ENCODE assay signal across 11 mouse cellular contexts in genomic region chrX:7753627-7754026, GRCm38 (mm10). TPM values are rescaled to one million over a fixed set of nuclear protein-coding genes. Genes with fewer than 3 reads are reported as not detected.
DNase-seq lines count a peak whose midpoint lies in the region; ATAC-seq and TF ChIP-seq lines count a peak whose summit lies in the region.
"Not testable (repeated sequence)": the region's sequence is repeated elsewhere in the genome, so short reads cannot be mapped to it uniquely, and the experiment has no call there.
"Had no signal": no experiment of that assay in that cellular context is flagged by ENCODE, and none has a peak within 500 bp of the region (broad histone marks: within the 10 kb centered on the region; RNA-seq: fewer than 3 reads in every experiment).

No protein-coding gene starts in this region.

- DNase-seq in 3T3-L1 (ENCODE audit: low read depth, low spot score), result peak; percentile 56
- DNase-seq in Patski (ENCODE audit: low read depth, low spot score); layer of hippocampus, adult 2 months (ENCODE audit: low spot score in 2 of 2): not testable (repeated sequence)
- DNase-seq in lung, postnatal 14 days, result peak; percentile 41
- peak; percentile 44 for DNase-seq in thymus, postnatal 4 days

- POLR2A ChIA-PET in Patski (lab: Charles Lee), result interaction anchor here (0.6 kb wide), 1 partner anchor 173 kb away, joined by 3 read pairs; no protein-coding TSS in a partner anchor

- H3K4me3 ChIP-seq in hindbrain, embryonic 12.5 days; layer of hippocampus, adult 2 months; neural tube, embryonic 12.5 days: not testable (repeated sequence)

- TF ChIP-seq CTCF in Patski (IDR thresholded peaks at IDR 0.05), result not testable (repeated sequence)
- peak; percentile 62 for TF ChIP-seq CTCF in layer of hippocampus, adult 2 months (conservative IDR thresholded peaks at IDR 0.05)

- not testable (repeated sequence) for H3K27me3 ChIP-seq in Patski; hindbrain, embryonic 12.5 days; neural tube, embryonic 12.5 days (replicated peaks)

- CTCF ChIA-PET in Patski (lab: Charles Lee), result interaction anchor here (0.8 to 1.1 kb wide), 2 partner anchors 24 to 38 kb away, joined by 3 to 4 read pairs; no protein-coding TSS in a partner anchor

- H3K36me3 ChIP-seq in hindbrain, embryonic 12.5 days; neural tube, embryonic 12.5 days: not testable (repeated sequence)

- not testable (repeated sequence) for H3K27ac ChIP-seq in hindbrain, embryonic 12.5 days; layer of hippocampus, adult 2 months; neural tube, embryonic 12.5 days

- WGBS in hindbrain, embryonic 12.5 days, result 13% methylated on average over 3 of the region's 3 CpGs
- 15% methylated on average over 3 of the region's 3 CpGs for WGBS in neural tube, embryonic 12.5 days

- H3K9ac ChIP-seq in hindbrain, embryonic 12.5 days; neural tube, embryonic 12.5 days: not testable (repeated sequence)

- in situ Hi-C loops in Patski (cut with MboI; ENCODE audit: low pct_unique_long_range_greater_than_20kb), result not testable (repeated sequence)

- not testable (repeated sequence) for H3K9me3 ChIP-seq in hindbrain, embryonic 12.5 days (replicated peaks); neural tube, embryonic 12.5 days

- ATAC-seq in Patski, result peak; percentile 67
- ATAC-seq in erythroblast, adult 5-6 weeks (replicated peaks; ENCODE audit: low FRiP score, poor library complexity, severe bottlenecking), result peak; percentile 88
- 0 out of 2 replicates have a peak, but pooled peaks have one; percentile 47 for ATAC-seq in hindbrain, embryonic 12.5 days (ENCODE audit: low FRiP score)
- ATAC-seq in neural tube, embryonic 12.5 days (ENCODE audit: low FRiP score, low read depth), result 0 out of 2 replicates have a peak, but pooled peaks have one; percentile 30

- H3K4me2 ChIP-seq in hindbrain, embryonic 12.5 days (replicated peaks); neural tube, embryonic 12.5 days (replicated peaks): not testable (repeated sequence)

- H3K4me1 ChIP-seq in hindbrain, embryonic 12.5 days; neural tube, embryonic 12.5 days: not testable (repeated sequence)

RNA-seq across cellular contexts. Expression of gene Ccdc120, which starts 2.9 kb away (rescaled TPM):
- polyA plus RNA-seq in Patski (2021), result 19.6 TPM
- total RNA-seq in erythroblast, adult 5-6 weeks (2015; ENCODE audit: low replicate concordance), result not detected in 2 replicates
- 1.8 TPM in 1 of 2 replicates, not detected in the other for total RNA-seq in erythroblast, adult 5-6 weeks (2017; ENCODE audit: low replicate concordance)
- 34.5 and 37.7 TPM in 2 replicates for polyA plus RNA-seq in hindbrain, embryonic 12.5 days (2016; fragmentation: Nextera tagmentation; extraction: Ambion mirVana)
- 10 to 100 TPM; 14.7 to 20.6 TPM for total RNA-seq in layer of hippocampus, adult 2 months (2021)
- polyA plus RNA-seq in neural tube, embryonic 12.5 days (2016; fragmentation: Nextera tagmentation; extraction: Ambion mirVana), result 34.8 and 38.7 TPM in 2 replicates

RNA-seq across cellular contexts. Expression of gene Tfe3, which starts 8.7 kb away (rescaled TPM):
- 53.5 TPM for polyA plus RNA-seq in Patski (2021)
- total RNA-seq in erythroblast, adult 5-6 weeks (2015; ENCODE audit: low replicate concordance), result 16.1 and 20.2 TPM in 2 replicates
- 7.1 and 18.2 TPM in 2 replicates for total RNA-seq in erythroblast, adult 5-6 weeks (2017; ENCODE audit: low replicate concordance)
- polyA plus RNA-seq in hindbrain, embryonic 12.5 days (2016; fragmentation: Nextera tagmentation; extraction: Ambion mirVana), result 33.9 and 34.8 TPM in 2 replicates
- total RNA-seq in layer of hippocampus, adult 2 months (2021), result 10 to 100 TPM; 29.0 to 35.1 TPM
- polyA plus RNA-seq in neural tube, embryonic 12.5 days (2016; fragmentation: Nextera tagmentation; extraction: Ambion mirVana), result 32.9 and 35.5 TPM in 2 replicates

RNA-seq across cellular contexts. Expression of gene Praf2, which starts 25.4 kb away (rescaled TPM):
- polyA plus RNA-seq in Patski (2021), result 58.7 TPM
- total RNA-seq in erythroblast, adult 5-6 weeks (2015; ENCODE audit: low replicate concordance), result 4.8 and 10.0 TPM in 2 replicates
- total RNA-seq in erythroblast, adult 5-6 weeks (2017; ENCODE audit: low replicate concordance), result 1.5 and 2.8 TPM in 2 replicates
- 86.0 and 88.5 TPM in 2 replicates for polyA plus RNA-seq in hindbrain, embryonic 12.5 days (2016; fragmentation: Nextera tagmentation; extraction: Ambion mirVana)
- 100 to 1,000 TPM in 1 of 2 experiments, 10 to 100 TPM in 1; 91.6 to 102 TPM for total RNA-seq in layer of hippocampus, adult 2 months (2021)
- polyA plus RNA-seq in neural tube, embryonic 12.5 days (2016; fragmentation: Nextera tagmentation; extraction: Ambion mirVana), result 89.2 and 93.6 TPM in 2 replicates

RNA-seq across cellular contexts. Expression of gene Gm45208, which starts 31.6 kb away (rescaled TPM):
- not detected for polyA plus RNA-seq in Patski (2021)
- not detected in 2 replicates for total RNA-seq in erythroblast, adult 5-6 weeks (2015; ENCODE audit: low replicate concordance)
- total RNA-seq in erythroblast, adult 5-6 weeks (2017; ENCODE audit: low replicate concordance), result not detected in 2 replicates
- 1.7 TPM in 1 of 2 replicates, not detected in the other for polyA plus RNA-seq in hindbrain, embryonic 12.5 days (2016; fragmentation: Nextera tagmentation; extraction: Ambion mirVana)
- not detected for total RNA-seq in layer of hippocampus, adult 2 months (2021)
- not detected in 2 replicates for polyA plus RNA-seq in neural tube, embryonic 12.5 days (2016; fragmentation: Nextera tagmentation; extraction: Ambion mirVana)
- total RNA-seq: ES-E14; gastrocnemius, postnatal 14 days had no signal
- polyA plus RNA-seq: heart, embryonic 10.5 days had no signal

RNA-seq across cellular contexts. Expression of gene Gripap1, which starts 35.9 kb away (rescaled TPM):
- polyA plus RNA-seq in Patski (2021), result 63.2 TPM
- 146 and 177 TPM in 2 replicates for total RNA-seq in erythroblast, adult 5-6 weeks (2015; ENCODE audit: low replicate concordance)
- 200 and 207 TPM in 2 replicates for total RNA-seq in erythroblast, adult 5-6 weeks (2017; ENCODE audit: low replicate concordance)
- 72.5 and 79.2 TPM in 2 replicates for polyA plus RNA-seq in hindbrain, embryonic 12.5 days (2016; fragmentation: Nextera tagmentation; extraction: Ambion mirVana)
- 100 to 1,000 TPM; 105 to 108 TPM for total RNA-seq in layer of hippocampus, adult 2 months (2021)
- 73.3 and 81.4 TPM in 2 replicates for polyA plus RNA-seq in neural tube, embryonic 12.5 days (2016; fragmentation: Nextera tagmentation; extraction: Ambion mirVana)

Comparison
In these comparisons a context has a peak if more than half of its experiments do, and no peak if none do; other contexts are left out.
1. ATAC-seq: peak in every context shown above with its lines; median percentile 88 in erythroblast, adult 5-6 weeks; 67 in Patski; 47 in hindbrain, embryonic 12.5 days; 30 in neural tube, embryonic 12.5 days.